Mouse (Mus musculus) liver, embryonic 16.5 days (tissue): Measurements from ENCODE around the gene Celf5. TPM values are rescaled to one million over a fixed set of nuclear protein-coding genes. Genes with fewer than 3 reads are reported as not detected.

Source experiments
- ATAC-seq: fragments of 200-750 bp; cut with Nextera tagmentation; 2 replicates; pipeline ENCODE4 v1.8.0; 2017; ENCODE audit warnings: low read depth, mild to moderate bottlenecking, moderate number of reproducible peaks, moderate library complexity
- H3K27ac ChIP-seq: fragments of 300-500 bp; sonication (generic); 2 replicates; pipeline ENCODE4 v1.5.1; 2014; ENCODE audit warnings: mild to moderate bottlenecking, low read length
- H3K27me3 ChIP-seq: fragments of 300-500 bp; sonication (generic); 2 replicates; pipeline ENCODE4 v1.6.1; 2014; ENCODE audit warnings: low read depth, low read length, mixed read lengths; ENCODE audit not compliant: control insufficient read depth, insufficient read depth
- H3K36me3 ChIP-seq: fragments of 300-500 bp; sonication (generic); 2 replicates; pipeline ENCODE4 v1.6.1; 2014; ENCODE audit warnings: mild to moderate bottlenecking; ENCODE audit not compliant: control insufficient read depth, insufficient read depth
- H3K4me1 ChIP-seq: fragments of 300-500 bp; sonication (generic); 2 replicates; pipeline ENCODE4 v1.6.1; 2014; ENCODE audit warnings: low read depth, low read length, mixed read lengths; ENCODE audit not compliant: control insufficient read depth
- H3K4me2 ChIP-seq: fragments of 300-500 bp; sonication (generic); 2 replicates; pipeline ENCODE4 v1.6.1; 2014; ENCODE audit warnings: low read depth, low read length, mixed read lengths
- H3K4me3 ChIP-seq: fragments of 300-500 bp; sonication (generic); 2 replicates; pipeline ENCODE4 v1.5.1; 2014; ENCODE audit warnings: low read depth, mild to moderate bottlenecking, low read length
- H3K9ac ChIP-seq: fragments of 300-500 bp; sonication (generic); 2 replicates; pipeline ENCODE4 v1.6.1; 2014; ENCODE audit warnings: low read depth, low read length
- H3K9me3 ChIP-seq: fragments of 300-500 bp; sonication (generic); replicated peaks from 2 replicates; pipeline ENCODE4 v1.6.1; 2016; ENCODE audit warnings: low read length; ENCODE audit not compliant: control insufficient read depth
- WGBS: fragments of 180-500 bp; shearing (Covaris S2); extraction: QIAGEN DNeasy Blood & Tissue Kit; methylation state at CpG from one replicate; pipeline ENCODE4 v1.1.7; 2014; ENCODE audit not compliant: insufficient replicate concordance; 5-methylcytosine and 5-hydroxymethylcytosine counted together
- polyA plus RNA-seq: library from polyadenylated mRNA; unstranded; fragments of >200 nt; fragmentation: Nextera tagmentation; extraction: Ambion mirVana; gene quantifications from 2 replicates; pipeline ENCODE4 v1.2.1, GENCODE M21; 2015

Celf5 gene
- polyA plus RNA-seq, 1 experiment from 2014 or later = 0.05 TPM

DNA sequence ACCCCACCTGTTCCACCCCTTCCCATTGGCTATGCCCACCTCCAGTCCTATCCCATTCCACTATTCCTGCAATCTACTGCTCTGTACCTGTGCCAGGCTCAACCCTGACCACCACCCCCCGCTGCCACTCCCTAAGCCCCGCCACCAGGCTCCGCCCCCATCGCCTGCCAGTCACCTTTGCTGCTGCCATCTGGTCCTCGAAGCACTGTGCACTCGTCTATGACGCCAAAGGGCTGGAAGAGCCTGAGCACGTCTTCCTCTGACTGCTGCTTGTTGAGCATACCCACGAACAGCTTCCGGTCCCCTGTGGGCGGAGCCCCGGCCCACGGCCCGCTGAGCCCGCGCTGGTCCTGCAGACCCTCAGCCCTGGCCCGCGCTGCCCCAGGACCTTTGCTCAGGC is 12.1 kb downstream of the Celf5 start:
- ATAC-seq = no peak

DNA sequence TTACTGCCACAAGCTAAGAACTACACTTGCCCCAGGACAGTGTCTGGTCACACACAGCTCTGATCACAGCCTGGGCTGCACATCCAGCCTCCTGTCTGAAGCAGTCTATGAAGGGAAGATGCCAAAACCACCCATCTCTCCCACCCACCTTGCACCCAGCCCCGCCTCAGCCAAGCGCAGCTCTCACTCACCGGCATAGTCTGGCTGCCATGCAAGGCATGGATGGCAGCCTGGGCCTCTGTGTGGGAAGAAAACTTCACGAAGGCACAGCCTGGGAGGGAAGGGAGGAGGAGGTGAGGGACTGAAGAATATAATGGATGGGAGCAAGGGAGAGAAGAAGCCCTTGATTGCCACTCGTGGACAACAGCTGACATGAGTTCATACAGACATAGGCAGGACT is 13.3 kb downstream of the Celf5 start:
- 63% methylated on average over 5 of the region's 5 CpGs for WGBS
- H3K27me3 ChIP-seq = peaks cover 56% of the 10 kb centered on the region
- no peaks in the 10 kb centered on the region for H3K9me3 ChIP-seq
- no peak for ATAC-seq
- H3K36me3 ChIP-seq = no peaks in the 10 kb centered on the region
- no peak overlapping the region for H3K4me3 ChIP-seq
- H3K9ac ChIP-seq = no peak overlapping the region
- peaks cover 10% of the 10 kb centered on the region for H3K4me1 ChIP-seq
- no peak overlapping the region for H3K27ac ChIP-seq
- H3K4me2 ChIP-seq = no peak overlapping the region

More for the DNA sequence above, 12.1 kb downstream of the Celf5 start:
- H3K36me3 ChIP-seq = no peaks in the 10 kb centered on the region
- H3K4me2 ChIP-seq = no peak overlapping the region
- WGBS = 31% methylated on average over 18 of the region's 18 CpGs
- no peak overlapping the region for H3K4me3 ChIP-seq
- H3K9me3 ChIP-seq = no peaks in the 10 kb centered on the region
- H3K27me3 ChIP-seq = peaks cover 54% of the 10 kb centered on the region
- no peak overlapping the region for H3K9ac ChIP-seq
- no peak overlapping the region for H3K27ac ChIP-seq
- H3K4me1 ChIP-seq = no peaks in the 10 kb centered on the region

- WGBS = 69% methylated on average over 16 of the region's 16 CpGs
- no peaks in the 10 kb centered on the region for H3K9me3 ChIP-seq
- peaks cover 12% of the 10 kb centered on the region for H3K4me1 ChIP-seq
- H3K36me3 ChIP-seq = no peaks in the 10 kb centered on the region
- no peak overlapping the region for H3K4me3 ChIP-seq
- H3K27ac ChIP-seq = no peak overlapping the region
- peaks cover 55% of the 10 kb centered on the region for H3K27me3 ChIP-seq
- no peak for ATAC-seq
- no peak overlapping the region for H3K9ac ChIP-seq
- no peak overlapping the region for H3K4me2 ChIP-seq
Observed at GRCm38 (mm10) chr10:81467670-81468235, 14.8 kb downstream of the Celf5 start.

DNA sequence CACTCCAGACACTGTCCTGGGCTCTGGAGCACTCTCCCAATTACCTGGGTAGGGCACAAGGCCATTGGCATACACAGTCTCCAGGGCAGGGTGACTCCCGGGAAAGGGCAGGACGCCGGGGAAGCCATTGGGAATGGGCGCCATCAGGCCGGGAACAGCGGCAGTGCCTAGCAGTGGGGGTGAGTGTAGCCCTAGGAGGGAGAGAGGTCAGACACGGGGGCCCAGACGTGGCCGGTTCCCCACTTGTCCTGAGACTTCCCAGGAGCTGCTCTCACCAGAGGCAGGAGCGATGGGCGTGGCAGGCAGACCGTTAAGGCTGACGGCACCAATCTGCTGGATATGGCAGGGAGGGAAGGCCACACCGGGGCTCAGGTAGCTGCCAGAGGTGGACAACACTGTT is 15.6 kb downstream of the Celf5 start:
- Histone ChIP-seq H3K9me3 (no peaks in the 10 kb centered on the region), H3K4me3 (no peak overlapping the region), H3K4me1 (peaks cover 14% of the 10 kb centered on the region), H3K27me3 (peaks cover 55% of the 10 kb centered on the region), H3K4me2 (no peak overlapping the region), H3K36me3 (no peaks in the 10 kb centered on the region), H3K27ac (no peak overlapping the region), H3K9ac (no peak overlapping the region)
- ATAC-seq = no peak
- 55% methylated on average over 14 of the region's 14 CpGs for WGBS

- Histone ChIP-seq H3K36me3 (no peaks in the 10 kb centered on the region), H3K27me3 (peaks cover 59% of the 10 kb centered on the region), H3K4me2 (no peak overlapping the region), H3K9ac (no peak overlapping the region), H3K9me3 (no peaks in the 10 kb centered on the region), H3K4me3 (no peak overlapping the region), H3K27ac (no peak overlapping the region), H3K4me1 (peaks cover 15% of the 10 kb centered on the region)
- 61% methylated on average over 2 of the region's 2 CpGs for WGBS
- ATAC-seq = no peak
Observed at GRCm38 (mm10) chr10:81466066-81466465, 16.4 kb downstream of the Celf5 start.

DNA sequence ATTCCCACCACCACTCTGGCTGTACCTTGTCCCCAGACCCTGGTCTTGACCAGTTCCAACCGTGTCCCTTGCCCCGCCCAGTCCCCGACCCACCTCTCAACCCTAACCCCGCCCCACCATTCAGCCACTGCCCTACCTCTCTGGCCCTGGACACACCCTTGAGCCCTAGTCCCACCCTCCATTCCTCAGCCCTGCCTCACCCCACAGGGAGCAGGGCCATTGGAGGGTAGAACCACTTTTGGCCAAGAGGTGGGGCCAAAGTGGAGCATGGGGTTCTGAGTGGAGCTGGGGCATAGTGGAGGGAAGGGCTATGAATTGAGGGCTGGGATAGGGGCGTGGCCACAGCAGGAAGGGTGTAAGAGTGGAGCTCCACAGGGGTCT is 17.3 kb downstream of the Celf5 start:
- peaks cover 15% of the 10 kb centered on the region for H3K4me1 ChIP-seq
- no peak overlapping the region for H3K9ac ChIP-seq
- peaks cover 62% of the 10 kb centered on the region for H3K27me3 ChIP-seq
- no peak overlapping the region for H3K4me3 ChIP-seq
- WGBS = 8% methylated on average over 5 of the region's 5 CpGs
- no peak overlapping the region for H3K27ac ChIP-seq
- no peak overlapping the region for H3K4me2 ChIP-seq
- ATAC-seq = peak; percentile 20
- no peaks in the 10 kb centered on the region for H3K36me3 ChIP-seq
- H3K9me3 ChIP-seq = no peaks in the 10 kb centered on the region

DNA sequence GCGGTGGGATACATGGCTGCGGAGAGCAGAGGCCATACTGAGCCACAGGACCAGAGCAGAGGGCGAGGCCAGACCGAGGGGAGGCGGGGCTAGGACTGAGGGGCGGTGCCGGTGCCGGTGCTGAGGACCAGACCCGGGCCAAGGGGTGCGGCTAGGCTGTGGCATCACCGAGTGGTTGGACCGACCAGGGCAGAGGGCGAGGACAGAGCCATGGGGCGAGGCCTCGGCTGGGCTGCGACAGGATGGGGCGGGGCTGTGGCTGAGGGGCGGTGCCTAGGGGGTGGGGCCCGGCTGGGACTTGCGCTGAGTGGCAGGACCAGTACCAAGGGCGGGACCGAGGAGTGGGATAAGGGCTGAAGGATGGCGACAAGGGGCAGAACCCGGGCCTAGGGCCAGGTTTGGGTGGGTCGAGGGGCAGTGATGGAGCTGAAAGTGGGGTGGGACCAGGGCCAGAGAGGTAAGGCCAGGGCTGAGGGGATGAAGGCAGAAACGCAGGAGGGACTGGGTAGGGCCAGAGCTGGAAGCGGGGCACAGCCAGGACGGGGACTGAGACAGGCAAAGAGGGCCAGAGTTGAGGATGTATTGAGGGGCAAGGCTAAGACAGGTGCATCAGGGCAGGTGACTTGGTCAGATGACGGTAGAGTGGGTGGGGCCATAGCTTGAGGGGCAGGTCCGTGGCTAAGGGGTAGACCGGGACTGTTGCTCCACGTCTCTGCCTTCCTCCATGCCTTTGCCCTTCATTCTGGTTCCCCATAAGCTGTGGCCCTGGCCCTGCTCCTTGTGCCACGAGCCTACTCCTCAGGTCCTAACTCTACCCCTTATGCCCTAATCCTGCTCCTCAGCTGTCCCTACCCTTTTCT is 17.9 kb downstream of the Celf5 start:
- ATAC-seq = peak; percentile 84
- 2% methylated on average over 33 of the region's 33 CpGs for WGBS
- no peak overlapping the region for H3K27ac ChIP-seq
- H3K4me3 ChIP-seq = peak overlapping the region; percentile 18; the same call in 1 of the 2 replicates
- H3K27me3 ChIP-seq = peaks cover 68% of the 10 kb centered on the region
- no peaks in the 10 kb centered on the region for H3K36me3 ChIP-seq
- peak overlapping the region; percentile 37 for H3K4me2 ChIP-seq
- H3K9me3 ChIP-seq = no peaks in the 10 kb centered on the region
- no peak overlapping the region for H3K9ac ChIP-seq
- peaks cover 15% of the 10 kb centered on the region for H3K4me1 ChIP-seq

GRCm38 (mm10) chr10:81463531-81463930 is 19.0 kb downstream of the Celf5 start:
- no peak overlapping the region for H3K4me3 ChIP-seq
- no peak overlapping the region for H3K4me2 ChIP-seq
- H3K9ac ChIP-seq = no peak overlapping the region
- peaks cover 73% of the 10 kb centered on the region for H3K27me3 ChIP-seq
- no peak overlapping the region for H3K27ac ChIP-seq
- H3K4me1 ChIP-seq = peaks cover 15% of the 10 kb centered on the region
- ATAC-seq = no peak
- 31% methylated on average over 4 of the region's 4 CpGs for WGBS
- H3K36me3 ChIP-seq = no peaks in the 10 kb centered on the region
- H3K9me3 ChIP-seq = no peaks in the 10 kb centered on the region

GRCm38 (mm10) chr10:81462917-81463316 is 19.6 kb downstream of the Celf5 start:
- Histone ChIP-seq H3K9ac (no peak overlapping the region), H3K27me3 (peaks cover 78% of the 10 kb centered on the region), H3K27ac (no peak overlapping the region), H3K4me1 (peaks cover 15% of the 10 kb centered on the region), H3K4me3 (no peak overlapping the region), H3K9me3 (no peaks in the 10 kb centered on the region), H3K36me3 (no peaks in the 10 kb centered on the region), H3K4me2 (no peak overlapping the region)
- no peak for ATAC-seq
- 68% methylated on average over 7 of the region's 7 CpGs for WGBS
